Mouse (Mus musculus) kidney, adult 2 months (tissue): Measurements from ENCODE around the gene Cacng7. TPM values are rescaled to one million over a fixed set of nuclear protein-coding genes. Genes with fewer than 3 reads are reported as not detected.

Experiments
- DNase-seq: peaks from one replicate; pipeline ENCODE4 v3.0.0; 2021
- H3K27ac ChIP-seq: fragments of 200-500 bp; 2 replicates; pipeline ENCODE4 v1.5.1; 2012; ENCODE audit warnings: low read depth, low read length, control low read depth, inconsistent platforms; ENCODE audit not compliant: insufficient read depth
- H3K27me3 ChIP-seq: fragments of 200-500 bp; replicated peaks from 2 replicates; pipeline ENCODE4 v1.6.1; 2012; ENCODE audit warnings: mild to moderate bottlenecking, moderate library complexity, low read length, inconsistent platforms; ENCODE audit not compliant: control insufficient read depth, insufficient read depth
- H3K36me3 ChIP-seq: fragments of 200-500 bp; 2 replicates; pipeline ENCODE4 v1.6.1; 2012; ENCODE audit warnings: mild to moderate bottlenecking, moderate library complexity, low read length, inconsistent platforms; ENCODE audit not compliant: control insufficient read depth, insufficient read depth
- H3K4me1 ChIP-seq: fragments of 200-500 bp; 2 replicates; pipeline ENCODE4 v1.6.1; 2011; ENCODE audit warnings: low read length; ENCODE audit not compliant: control insufficient read depth, insufficient read depth
- H3K4me3 ChIP-seq: fragments of 200-500 bp; 2 replicates; pipeline ENCODE4 v1.5.1; 2011; ENCODE audit warnings: mild to moderate bottlenecking, low read depth, low read length, control low read depth; ENCODE audit not compliant: insufficient read depth
- CTCF ChIP-seq: fragments of 200-500 bp; conservative IDR thresholded peaks from 2 replicates; pipeline ENCODE4 v1.5.1; 2011; ENCODE audit warnings: low read depth, mild to moderate bottlenecking, control low read depth, low read length, moderate library complexity, mixed read lengths; ENCODE audit not compliant: insufficient read depth, insufficient read length
- POLR2A ChIP-seq: fragments of 200-500 bp; IDR thresholded peaks from one replicate; pipeline ENCODE4 v1.6.1; 2011; ENCODE audit warnings: low read depth, low read length, control low read depth
- WGBS: fragments of 180-500 bp; shearing (Covaris S2); methylation state at CpG from one replicate; pipeline ENCODE4 v1.1.7; 2018; 5-methylcytosine and 5-hydroxymethylcytosine counted together
- polyA plus RNA-seq: library from polyadenylated mRNA; depleted of rRNA; stranded (reverse); fragments of >200 nt; gene quantifications from 2 replicates; pipeline ENCODE4 v1.2.3, GENCODE M21; 2012; rRNA removed

Cacng7 gene
- 3.4 and 4.4 TPM in 2 replicates for polyA plus RNA-seq

GRCm38 (mm10) chr7:3332619-3333521 is at the start of gene Cacng7:
Gene Cacng7, plus strand, starts transcription at chr7:3332955.
- Histone ChIP-seq H3K27me3 (no peaks in the 10 kb centered on the region), H3K27ac (no peak within 1 kb of the TSS), H3K4me3 (peak within 1 kb of the TSS; percentile 23), H3K4me1 (no peaks in the 10 kb centered on the region), H3K36me3 (no peaks in the 10 kb centered on the region)
- DNase-seq = no peak
- WGBS = 4% methylated on average over 65 of the region's 65 CpGs
- TF ChIP-seq POLR2A (no peak), CTCF (no peak)

- H3K27me3 ChIP-seq = no peaks in the 10 kb centered on the region
- no peaks in the 10 kb centered on the region for H3K4me1 ChIP-seq
- TF ChIP-seq POLR2A (no peak), CTCF (no peak)
- no peak overlapping the region for H3K4me3 ChIP-seq
- 85% methylated on average over 11 of the region's 11 CpGs for WGBS
- H3K36me3 ChIP-seq = no peaks in the 10 kb centered on the region
- no peak for DNase-seq
- no peak overlapping the region for H3K27ac ChIP-seq
These were observed 49.5 kb upstream of the Cacng7 start for GRCm38 (mm10) chr7:3283081-3283875.

- DNase-seq = no peak
- Histone ChIP-seq H3K27ac (no peak overlapping the region), H3K4me1 (no peaks in the 10 kb centered on the region), H3K4me3 (no peak overlapping the region), H3K27me3 (no peaks in the 10 kb centered on the region), H3K36me3 (no peaks in the 10 kb centered on the region)
- TF ChIP-seq POLR2A (no peak), CTCF (no peak)
- 85% methylated on average over 10 of the region's 10 CpGs for WGBS
These were observed 48.2 kb upstream of the Cacng7 start for GRCm38 (mm10) chr7:3284604-3285003.

GRCm38 (mm10) chr7:3286036-3286435 is 46.7 kb upstream of the Cacng7 start:
- Histone ChIP-seq H3K4me3 (no peak overlapping the region), H3K27ac (no peak overlapping the region), H3K4me1 (no peaks in the 10 kb centered on the region), H3K27me3 (no peaks in the 10 kb centered on the region), H3K36me3 (no peaks in the 10 kb centered on the region)
- 94% methylated on average over 5 of the region's 5 CpGs for WGBS
- DNase-seq = no peak
- TF ChIP-seq POLR2A (no peak), CTCF (no peak)

GRCm38 (mm10) chr7:3287186-3287585 is 45.6 kb upstream of the Cacng7 start:
- Histone ChIP-seq H3K27ac (no peak overlapping the region), H3K36me3 (no peaks in the 10 kb centered on the region), H3K27me3 (no peaks in the 10 kb centered on the region), H3K4me1 (no peaks in the 10 kb centered on the region), H3K4me3 (no peak overlapping the region)
- DNase-seq = peak; percentile 41
- no peak for TF ChIP-seq POLR2A
- TF ChIP-seq CTCF = no peak
- 74% methylated on average over 7 of the region's 7 CpGs for WGBS

GRCm38 (mm10) chr7:3288976-3289970 is 43.5 kb upstream of the Cacng7 start, which contains the start of the genes Myadm and Prkcg:
Gene Myadm, plus strand, starts transcription at chr7:3289080.
Gene Prkcg, plus strand, starts transcription at chr7:3289179.
- TF ChIP-seq POLR2A (no peak), CTCF (no peak)
- no peaks in the 10 kb centered on the region for H3K27me3 ChIP-seq
- peak within 1 kb of the TSS; percentile 40 for H3K27ac ChIP-seq
- DNase-seq = peak; percentile 81
- WGBS = 5% methylated on average over 30 of the region's 30 CpGs
- H3K4me1 ChIP-seq = no peaks in the 10 kb centered on the region
- no peaks in the 10 kb centered on the region for H3K36me3 ChIP-seq
- peak within 1 kb of the TSS; percentile 44 for H3K4me3 ChIP-seq
